Mouse (Mus musculus): ENCODE data around the gene Pradc1. TPM values are rescaled to one million over a fixed set of nuclear protein-coding genes. Genes with fewer than 3 reads are reported as not detected.
"Not testable (repeated sequence)": the region's sequence is repeated elsewhere in the genome, so short reads cannot be mapped to it uniquely, and the experiment has no call there.

Pradc1 gene
- polyA plus RNA-seq, 1 experiment: 3.6 TPM

GRCm38 (mm10) chr6:85465381-85465780 lies 13.6 kb upstream of the Pradc1 start:
- H3K9me3 ChIP-seq (ENCODE audit: control insufficient read depth, low read length): no peaks in the 10 kb centered on the region
- TF ChIP-seq GATA1 (IDR thresholded peaks at IDR 0.05; ENCODE audit: low read length): no peak
- TF ChIP-seq TAL1 (IDR thresholded peaks at IDR 0.05; ENCODE audit: low read length): no peak
- H3K4me1 ChIP-seq (ENCODE audit: control insufficient read depth): no peaks in the 10 kb centered on the region
- H3K27me3 ChIP-seq (ENCODE audit: control insufficient read depth): no peaks in the 10 kb centered on the region
- no peak overlapping the region for H3K4me3 ChIP-seq (replicated peaks)
- H3K36me3 ChIP-seq (ENCODE audit: control insufficient read depth): peaks cover 98% of the 10 kb centered on the region

GRCm38 (mm10) chr6:85459621-85460020 lies 7.9 kb upstream of the Pradc1 start:
- peaks cover 95% of the 10 kb centered on the region for H3K36me3 ChIP-seq (ENCODE audit: control insufficient read depth)
- no peak overlapping the region for H3K4me3 ChIP-seq (replicated peaks)
- TF ChIP-seq TAL1 (IDR thresholded peaks at IDR 0.05; ENCODE audit: low read length) (no peak), GATA1 (IDR thresholded peaks at IDR 0.05; ENCODE audit: low read length) (no peak)
- no peaks in the 10 kb centered on the region for H3K27me3 ChIP-seq (ENCODE audit: control insufficient read depth)
- H3K4me1 ChIP-seq (ENCODE audit: control insufficient read depth): peaks cover 25% of the 10 kb centered on the region
- no peaks in the 10 kb centered on the region for H3K9me3 ChIP-seq (ENCODE audit: control insufficient read depth, low read length)

DNA sequence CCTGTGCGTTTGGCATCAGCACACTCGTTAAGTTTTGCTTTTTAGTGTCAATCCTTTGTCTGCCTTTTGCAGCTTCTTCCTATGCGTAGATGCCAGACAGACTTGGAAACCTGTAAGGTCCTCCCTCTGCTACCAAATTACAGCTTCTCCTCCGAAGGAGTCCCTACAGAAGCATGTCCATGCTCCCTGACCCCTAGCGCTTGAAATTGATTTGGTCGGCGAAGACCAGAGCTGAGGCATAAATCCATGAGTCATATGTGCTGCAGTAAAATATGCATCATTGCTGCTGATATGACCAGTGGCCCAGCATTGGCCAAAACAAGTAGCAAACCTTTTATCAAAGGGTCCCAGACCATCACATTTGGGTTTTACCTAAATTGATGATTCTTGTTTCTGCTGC lies 1.0 kb upstream of the Pradc1 start:
- no peaks in the 10 kb centered on the region for H3K9me3 ChIP-seq (ENCODE audit: control insufficient read depth, low read length)
- peaks cover 62% of the 10 kb centered on the region for H3K4me1 ChIP-seq (ENCODE audit: control insufficient read depth)

DNA sequence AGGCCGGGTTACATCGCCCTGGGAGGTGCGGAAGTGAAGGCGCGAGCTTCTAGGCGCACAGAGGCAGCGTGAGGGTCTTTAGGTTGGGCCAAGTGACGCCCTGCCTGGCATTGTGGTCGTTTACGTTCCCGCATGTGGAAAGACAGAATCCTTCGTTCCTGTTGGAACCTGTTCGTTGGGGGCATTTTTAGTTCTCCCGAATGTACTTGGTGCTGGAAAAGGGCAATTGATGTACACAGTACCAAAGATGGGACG lies 568 bp upstream of the Pradc1 start:
- no peaks in the 10 kb centered on the region for H3K9me3 ChIP-seq (ENCODE audit: control insufficient read depth, low read length)
- TF ChIP-seq GATA1 (IDR thresholded peaks at IDR 0.05; ENCODE audit: low read length) (no peak), TAL1 (IDR thresholded peaks at IDR 0.05; ENCODE audit: low read length) (no peak)
- peaks cover 59% of the 10 kb centered on the region for H3K4me1 ChIP-seq (ENCODE audit: control insufficient read depth)
- H3K4me3 ChIP-seq (replicated peaks): peak overlapping the region; percentile 96
- no peaks in the 10 kb centered on the region for H3K27me3 ChIP-seq (ENCODE audit: control insufficient read depth)
- peaks cover 53% of the 10 kb centered on the region for H3K36me3 ChIP-seq (ENCODE audit: control insufficient read depth)

More for the DNA sequence above, 1.0 kb upstream of the Pradc1 start:
- H3K36me3 ChIP-seq (ENCODE audit: control insufficient read depth): peaks cover 53% of the 10 kb centered on the region
- TF ChIP-seq GATA1 (IDR thresholded peaks at IDR 0.05; ENCODE audit: low read length) (no peak; the same call in 1 of the 2 replicates), TAL1 (IDR thresholded peaks at IDR 0.05; ENCODE audit: low read length) (no peak)
- H3K27me3 ChIP-seq (ENCODE audit: control insufficient read depth): no peaks in the 10 kb centered on the region
- H3K4me3 ChIP-seq (replicated peaks): peak overlapping the region; percentile 96

GRCm38 (mm10) chr6:85450697-85451663 lies 790 bp downstream of the Pradc1 start, which contains the start of gene Cct7:
Gene Cct7 (plus strand): TSS chr6:85451514.
- no peaks in the 10 kb centered on the region for H3K9me3 ChIP-seq (ENCODE audit: control insufficient read depth, low read length)
- TF ChIP-seq TAL1 (IDR thresholded peaks at IDR 0.05; ENCODE audit: low read length) (no peak), GATA1 (IDR thresholded peaks at IDR 0.05; ENCODE audit: low read length) (no peak)
- H3K27me3 ChIP-seq (ENCODE audit: control insufficient read depth): no peaks in the 10 kb centered on the region
- H3K4me1 ChIP-seq (ENCODE audit: control insufficient read depth): peaks cover 47% of the 10 kb centered on the region
- H3K4me3 ChIP-seq (replicated peaks): peak within 1 kb of the TSS; percentile 96
- peaks cover 54% of the 10 kb centered on the region for H3K36me3 ChIP-seq (ENCODE audit: control insufficient read depth)

DNA sequence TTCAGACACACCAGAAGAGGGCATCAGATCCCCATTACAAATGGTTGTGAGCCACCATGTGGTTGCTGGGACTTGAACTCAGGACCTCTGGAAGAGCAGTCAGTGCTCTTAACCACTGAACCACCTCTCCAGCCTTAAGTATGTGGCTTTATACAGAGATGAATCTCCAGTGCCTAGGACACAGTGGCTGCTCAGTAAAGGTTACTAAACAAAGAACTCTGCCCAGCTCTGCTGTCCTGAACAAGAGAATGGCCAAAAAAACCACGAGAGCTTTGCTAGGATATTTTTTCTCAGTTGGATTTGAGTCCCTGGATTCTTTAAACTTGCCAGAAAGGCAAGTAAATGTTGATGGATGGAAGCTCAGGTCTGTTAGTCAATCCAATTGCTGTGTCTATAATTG lies 1.6 kb downstream of the Pradc1 start:
- not testable (repeated sequence) for H3K27me3 ChIP-seq (ENCODE audit: control insufficient read depth); H3K9me3 ChIP-seq (ENCODE audit: control insufficient read depth, low read length)
- Histone ChIP-seq H3K4me1 (ENCODE audit: control insufficient read depth) (peaks cover 42% of the 10 kb centered on the region), H3K36me3 (ENCODE audit: control insufficient read depth) (peaks cover 57% of the 10 kb centered on the region), H3K4me3 (replicated peaks) (peak overlapping the region; percentile 96)

GRCm38 (mm10) chr6:85447351-85447750 lies 4.4 kb downstream of the Pradc1 start:
- TF ChIP-seq GATA1 (IDR thresholded peaks at IDR 0.05; ENCODE audit: low read length) (no peak), TAL1 (IDR thresholded peaks at IDR 0.05; ENCODE audit: low read length) (no peak)
- Histone ChIP-seq H3K4me1 (ENCODE audit: control insufficient read depth) (peaks cover 16% of the 10 kb centered on the region), H3K9me3 (ENCODE audit: control insufficient read depth, low read length) (no peaks in the 10 kb centered on the region), H3K27me3 (ENCODE audit: control insufficient read depth) (no peaks in the 10 kb centered on the region), H3K36me3 (ENCODE audit: control insufficient read depth) (peaks cover 64% of the 10 kb centered on the region), H3K4me3 (replicated peaks) (no peak overlapping the region)

- H3K27me3 ChIP-seq (ENCODE audit: control insufficient read depth): no peaks in the 10 kb centered on the region
- TF ChIP-seq GATA1 (IDR thresholded peaks at IDR 0.05; ENCODE audit: low read length) (no peak), TAL1 (IDR thresholded peaks at IDR 0.05; ENCODE audit: low read length) (no peak)
- peaks cover 84% of the 10 kb centered on the region for H3K36me3 ChIP-seq (ENCODE audit: control insufficient read depth)
- H3K4me3 ChIP-seq (replicated peaks): no peak overlapping the region
- H3K9me3 ChIP-seq (ENCODE audit: control insufficient read depth, low read length): no peaks in the 10 kb centered on the region
- peaks cover 6% of the 10 kb centered on the region for H3K4me1 ChIP-seq (ENCODE audit: control insufficient read depth)
Observed at GRCm38 (mm10) chr6:85445286-85445685, 6.5 kb downstream of the Pradc1 start.

DNA sequence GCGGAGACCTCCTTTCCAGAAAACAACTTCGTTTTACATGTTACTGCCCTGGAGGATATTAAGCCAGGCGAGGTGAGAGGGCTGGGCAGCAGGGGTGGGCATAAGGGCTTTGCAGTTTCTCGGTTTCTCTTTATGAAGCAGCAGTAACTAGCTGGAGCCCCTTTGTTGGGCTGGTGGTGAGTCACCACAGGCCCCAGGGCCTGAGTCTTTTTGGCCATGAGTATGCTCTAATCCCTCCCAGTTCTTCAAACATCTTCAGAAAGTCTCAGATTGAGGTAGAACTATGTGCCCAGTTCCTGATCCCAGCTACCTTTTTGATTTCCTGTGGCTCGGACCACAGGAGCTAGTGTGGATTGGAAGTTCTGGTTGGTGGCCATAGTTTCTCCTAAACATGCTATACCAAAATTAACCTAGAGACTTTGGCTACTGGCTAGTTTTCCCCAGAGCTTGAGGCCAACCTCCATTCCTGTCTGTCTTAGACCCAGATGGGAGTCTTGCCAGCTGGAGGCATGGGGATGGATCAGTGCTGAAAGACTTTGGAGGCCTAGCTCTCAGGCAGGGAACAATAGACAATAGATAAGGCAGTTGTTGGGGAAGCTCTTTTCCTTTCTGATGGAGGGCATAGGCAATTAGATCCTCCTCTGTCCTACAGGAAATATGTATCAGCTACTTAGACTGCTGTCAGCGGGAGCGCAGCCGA lies 7.4 kb downstream of the Pradc1 start:
- H3K36me3 ChIP-seq (ENCODE audit: control insufficient read depth): peaks cover 91% of the 10 kb centered on the region
- no peak overlapping the region for H3K4me3 ChIP-seq (replicated peaks)
- no peaks in the 10 kb centered on the region for H3K9me3 ChIP-seq (ENCODE audit: control insufficient read depth, low read length)
- no peaks in the 10 kb centered on the region for H3K27me3 ChIP-seq (ENCODE audit: control insufficient read depth)
- TF ChIP-seq TAL1 (IDR thresholded peaks at IDR 0.05; ENCODE audit: low read length) (no peak), GATA1 (IDR thresholded peaks at IDR 0.05; ENCODE audit: low read length) (no peak)
- no peaks in the 10 kb centered on the region; the same call in 1 of the 2 replicates for H3K4me1 ChIP-seq (ENCODE audit: control insufficient read depth)
